Mouse (Mus musculus) intestine, embryonic 16.5 days (tissue): ENCODE data around the gene Nek1. TPM values are rescaled to one million over a fixed set of nuclear protein-coding genes. Genes with fewer than 3 reads are reported as not detected.

ENCODE experiments used
- polyA plus RNA-seq: library from polyadenylated mRNA; unstranded; fragments of >200 nt; fragmentation: Nextera tagmentation; extraction: Ambion mirVana; gene quantifications from 2 replicates; pipeline ENCODE4 v1.2.1, GENCODE M21; 2015

Nek1 gene
- polyA plus RNA-seq, 1 experiment from 2014 or later = 17.1 TPM

Other genes with a start within 250 kb of the Nek1 start
- gene Hpf1, start 102.8 kb upstream of the Nek1 start, polyA plus RNA-seq = 72.0 and 79.9 TPM in 2 replicates
- 30.2 and 30.4 TPM in 2 replicates for gene Clcn3, start 9.9 kb upstream of the Nek1 start, polyA plus RNA-seq
- gene Sh3rf1, start 230.7 kb downstream of the Nek1 start, polyA plus RNA-seq = 11.0 and 12.1 TPM in 2 replicates